Mouse (Mus musculus) cerebellum, postnatal 4 days (tissue): Measurements from ENCODE around the gene Lce1l.
"Not testable (repeated sequence)": the region's sequence is repeated elsewhere in the genome, so short reads cannot be mapped to it uniquely, and the experiment has no call there.

ENCODE experiments used
- DNase-seq, 2 experiments: peaks; one replicate each; pipeline ENCODE4 v3.0.0; 2022; ENCODE audit warnings: low spot score in 2 of 2, mixed read lengths in 1 of 2

Lce1l gene

GRCm38 (mm10) chr3:92851186-92851585 lies at the start of gene Lce1l:
TSS of gene Lce1l (minus strand) at chr3:92851286.
- no peak for DNase-seq

- no peak for DNase-seq
Measured at GRCm38 (mm10) chr3:92894489-92894888, 43.4 kb upstream of the Lce1l start.

- no peak for DNase-seq
Measured at GRCm38 (mm10) chr3:92894063-92894462, 43.0 kb upstream of the Lce1l start.

- no peak for DNase-seq
Measured at GRCm38 (mm10) chr3:92874180-92874579, 23.1 kb upstream of the Lce1l start.

GRCm38 (mm10) chr3:92870116-92870515 lies 19.0 kb upstream of the Lce1l start, which contains the start of gene 2310050C09Rik:
TSS of gene 2310050C09Rik (minus strand) at chr3:92870216.
- DNase-seq = no peak

GRCm38 (mm10) chr3:92827108-92827507 lies 24.0 kb downstream of the Lce1l start, which contains the start of gene Kprp:
TSS of gene Kprp (minus strand) at chr3:92827247.
- no peak for DNase-seq

GRCm38 (mm10) chr3:92825808-92826207 lies 25.3 kb downstream of the Lce1l start:
- no peak for DNase-seq

- DNase-seq = not testable (repeated sequence)
Measured at GRCm38 (mm10) chr3:92816036-92816435, 35.0 kb downstream of the Lce1l start.

GRCm38 (mm10) chr3:92815581-92815980 lies 35.5 kb downstream of the Lce1l start:
- no peak for DNase-seq

- DNase-seq = no peak
Measured at GRCm38 (mm10) chr3:92807791-92808190, 43.3 kb downstream of the Lce1l start, which contains the start of gene Lce1k. TSS of gene Lce1k (minus strand) at chr3:92807891.
